Mouse (Mus musculus): ENCODE measurements around the gene Galnt10.

DNA sequence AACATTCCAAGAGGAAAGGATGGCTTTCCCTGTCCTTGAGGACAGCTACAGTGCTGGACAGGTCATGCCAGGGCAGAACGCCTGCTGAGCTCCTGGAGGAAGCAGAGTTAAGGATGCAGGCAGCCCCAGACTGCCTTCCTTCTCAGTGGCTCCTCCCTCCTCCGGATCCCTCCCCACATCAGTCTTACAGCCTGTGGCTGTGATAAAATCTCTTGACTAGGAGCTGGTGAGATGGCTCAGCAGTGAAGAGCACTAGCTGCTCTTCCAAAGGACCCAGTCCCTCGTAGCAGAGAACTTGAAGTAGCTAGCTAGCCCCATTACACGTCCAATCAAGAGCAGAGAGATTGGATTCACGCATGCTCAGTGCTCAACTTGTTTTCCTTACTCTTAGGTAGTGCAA is 15.6 kb downstream of the Galnt10 start:
- no peak for TF ChIP-seq POLR2A (IDR thresholded peaks at IDR 0.05; ENCODE audit: insufficient read length, low read depth)
- TF ChIP-seq MYOG (IDR thresholded peaks at IDR 0.05; ENCODE audit: control insufficient read depth in 1 of 3, insufficient read depth in 1 of 3, insufficient read length in 2 of 3, low read depth in 2 of 3) = no peak
- TF ChIP-seq SRF (IDR thresholded peaks at IDR 0.05; ENCODE audit: control insufficient read depth, insufficient read length, low read depth) = no peak
- no peak for TF ChIP-seq POLR2AphosphoS2 (IDR thresholded peaks at IDR 0.05; ENCODE audit: insufficient read length, low read depth)
- no peak for TF ChIP-seq MYOD1 (IDR thresholded peaks at IDR 0.05; ENCODE audit: control insufficient read depth in 1 of 3, insufficient read length in 2 of 3, low read depth in 2 of 3)
- TF ChIP-seq E2F4 (IDR thresholded peaks at IDR 0.05; ENCODE audit: insufficient read depth) = no peak
- TF ChIP-seq USF1 (IDR thresholded peaks at IDR 0.05; ENCODE audit: low read depth) = no peak
- TF ChIP-seq MAX (IDR thresholded peaks at IDR 0.05; ENCODE audit: low read depth) = no peak
- TF ChIP-seq TCF12 (IDR thresholded peaks at IDR 0.05; ENCODE audit: insufficient read depth, poor library complexity, severe bottlenecking) = no peak
- no peak for TF ChIP-seq TCF3 (IDR thresholded peaks at IDR 0.05; ENCODE audit: insufficient read length, low read depth)
- no peak for TF ChIP-seq CEBPB (IDR thresholded peaks at IDR 0.05; ENCODE audit: insufficient read depth, poor library complexity, severe bottlenecking)

Data from myocyte (in vitro differentiated cells).